Mouse (Mus musculus) hematopoietic stem cell, adult 5-6 weeks (primary cell): ENCODE measurements around the gene Gm3002. TPM values are rescaled to one million over a fixed set of nuclear protein-coding genes. Genes with fewer than 3 reads are reported as not detected.
"Not testable (repeated sequence)": the region's sequence is repeated elsewhere in the genome, so short reads cannot be mapped to it uniquely, and the experiment has no call there.

Experiments used
- ATAC-seq, 2 experiments: fragments of 125-278 bp in 1 of 2; replicated peaks in 1 of 2; 2 replicates each; pipeline ENCODE4 v1.8.0; 2016 to 2017; ENCODE audit warnings: inconsistent platforms in 2 of 2, mild to moderate bottlenecking in 2 of 2, moderate number of reproducible peaks in 2 of 2, low read depth in 1 of 2, moderate TSS enrichment in 1 of 2; ENCODE audit not compliant: low FRiP score in 2 of 2, poor library complexity in 2 of 2, severe bottlenecking in 2 of 2, insufficient read depth in 1 of 2, low TSS enrichment in 1 of 2
- total RNA-seq: library from RNA; stranded (forward); fragments of 172-1452, 232-1000 nt; gene quantifications from 2 replicates; pipeline ENCODE4 v1.2.3, GENCODE M21; 2017

Gm3002 gene
- not detected in 2 replicates for total RNA-seq

DNA sequence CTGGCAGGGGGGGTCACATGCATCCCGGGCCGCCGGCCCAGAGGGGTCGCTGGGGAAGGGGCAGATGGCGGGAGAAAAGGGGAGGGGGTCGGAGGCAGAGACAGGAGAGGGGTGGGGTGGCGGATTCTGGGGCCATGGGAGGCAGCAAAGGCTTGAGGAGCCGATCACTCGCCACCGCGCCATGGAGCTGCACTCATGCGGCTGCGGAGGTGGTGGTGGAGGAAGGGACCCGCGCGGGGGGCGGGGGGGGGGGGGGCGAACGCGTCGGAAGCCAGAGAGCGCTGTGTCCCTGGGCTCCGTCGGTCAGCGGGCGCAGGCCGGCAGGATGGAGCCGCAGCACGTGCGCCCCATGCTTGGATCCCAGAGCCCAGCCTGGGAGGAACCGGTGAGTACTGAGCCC is at the start of gene Gm3002:
Gene Gm3002 (plus strand): TSS at position 301 of the 400 bp plus-strand sequence.
- ATAC-seq = not testable (repeated sequence)

DNA sequence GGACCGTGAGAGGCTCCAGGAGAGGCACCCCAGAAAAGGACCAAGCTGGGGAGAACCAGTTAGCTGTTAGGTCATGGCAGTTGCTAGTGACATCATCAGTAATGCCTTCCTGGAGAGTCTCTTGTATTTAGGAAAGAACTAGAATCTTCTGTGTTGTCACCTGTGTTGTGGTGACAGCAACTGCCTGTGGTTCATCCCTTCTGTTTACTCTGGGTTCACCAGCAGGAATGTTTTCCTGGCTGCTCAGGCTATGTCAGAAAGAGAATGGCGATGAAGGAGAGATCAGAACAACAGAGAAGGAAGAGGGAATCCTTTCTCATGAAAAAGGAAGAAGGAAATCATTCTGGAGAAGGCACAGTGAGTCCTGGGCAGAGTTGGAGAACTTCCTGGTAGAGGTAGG is 36.1 kb downstream of the Gm3002 start, which contains the start of gene Gm3033:
Gene Gm3033 (plus strand): TSS at position 301 of the 400 bp plus-strand sequence.
- ATAC-seq = not testable (repeated sequence)

DNA sequence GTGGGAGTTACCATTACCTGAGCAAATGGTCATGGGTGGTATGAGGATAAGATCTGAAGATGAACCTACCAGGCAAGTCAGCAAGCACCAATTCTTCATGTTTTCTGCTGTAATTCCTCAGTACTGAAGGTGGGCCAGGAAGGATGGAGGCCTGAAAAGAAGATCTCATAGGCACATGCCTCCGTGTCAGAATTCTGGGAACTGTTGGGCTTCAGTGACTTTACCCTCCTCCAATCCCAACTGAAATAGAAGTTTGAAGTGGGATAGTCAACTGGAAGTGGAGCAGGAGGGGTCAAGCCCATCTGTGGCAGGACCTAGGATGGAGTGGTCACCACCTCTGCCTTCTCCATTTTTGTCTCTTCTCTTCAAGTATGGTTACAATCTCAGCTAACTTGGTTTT is 74.0 kb downstream of the Gm3002 start, which contains the start of gene Gm2916:
Gene Gm2916 (plus strand): TSS at position 301 of the 400 bp plus-strand sequence.
- ATAC-seq = not testable (repeated sequence)

DNA sequence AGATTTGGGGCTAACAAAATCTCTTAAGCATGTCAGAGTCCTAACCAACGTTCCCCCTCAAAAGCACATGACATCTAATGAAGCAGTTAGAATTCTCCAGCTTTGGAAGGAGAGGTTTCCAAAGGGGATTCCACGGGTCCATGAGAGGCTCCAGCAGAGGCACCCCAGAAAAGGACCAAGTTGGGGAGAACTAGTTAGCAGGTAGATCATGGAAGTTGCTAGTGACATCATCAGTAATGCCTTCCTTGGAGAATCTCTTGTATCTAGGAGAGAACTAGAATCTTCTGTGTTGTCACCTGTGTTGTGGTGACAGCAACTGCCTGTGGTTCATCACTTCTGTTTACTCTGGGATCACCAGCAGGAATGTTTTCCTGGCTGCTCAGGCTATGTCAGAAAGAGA is 121.6 kb downstream of the Gm3002 start, which contains the start of gene Gm3029:
Gene Gm3029 (plus strand): TSS at position 301 of the 400 bp plus-strand sequence.
- ATAC-seq = not testable (repeated sequence)

- not testable (repeated sequence) for ATAC-seq
Observed at GRCm38 (mm10) chr14:3963247-3963646, 153.4 kb downstream of the Gm3002 start, which contains the start of gene Gm3095. Gene Gm3095 (plus strand): TSS chr14:3963547.

GRCm38 (mm10) chr14:3998094-3998493 is 188.2 kb downstream of the Gm3002 start, which contains the start of gene Gm3099:
Gene Gm3099 (plus strand): TSS chr14:3998394.
- ATAC-seq = not testable (repeated sequence)

Other genes starting within 250 kb of the Gm3002 start
- gene Gm3012, start 175.6 kb upstream of the Gm3002 start, total RNA-seq = not detected in 2 replicates
- gene Gm3020, start 158.0 kb upstream of the Gm3002 start, total RNA-seq = 0.10 TPM in 1 of 2 replicates, not detected in the other
- not detected in 2 replicates for gene Gm3043, start 121.3 kb upstream of the Gm3002 start, total RNA-seq
- not detected in 2 replicates for gene Gm3033, start 36.2 kb downstream of the Gm3002 start, total RNA-seq
- gene Gm2916, start 74.1 kb downstream of the Gm3002 start, total RNA-seq = not detected in 2 replicates
- gene Gm3029, start 121.7 kb downstream of the Gm3002 start, total RNA-seq = not detected in 2 replicates
- not detected in 2 replicates for gene Gm3095, start 153.5 kb downstream of the Gm3002 start, total RNA-seq
- not detected in 2 replicates for gene Gm3099, start 188.3 kb downstream of the Gm3002 start, total RNA-seq
- 0.30 TPM in 1 of 2 replicates, not detected in the other for gene Gm5796, start 213.9 kb downstream of the Gm3002 start, total RNA-seq